Mouse (Mus musculus) heart, postnatal 10 days (tissue): ENCODE results near the gene Tlcd2. TPM values are rescaled to one million over a fixed set of nuclear protein-coding genes. Genes with fewer than 3 reads are reported as not detected.

Source experiments
- DNase-seq, 2 experiments: peaks; one replicate each; pipeline ENCODE4 v3.0.0; 2021
- intact Hi-C: fragments of 180-260 bp; cut with DNase I; formaldehyde crosslinking; loops from one replicate; pipeline ENCODE4 v1.15.1; 2025
- total RNA-seq, 2 experiments: library from RNA; stranded (reverse); gene quantifications; 2 replicates each; pipeline ENCODE4 v1.2.3; 2021

Tlcd2 gene
- total RNA-seq: 1 to 10 TPM; 8.1 to 9.3 TPM

- DNase-seq: peak; percentile 100
- intact Hi-C loops: loop anchor here (10.0 kb wide), 1 partner anchor 286 kb away; the partner anchor contains the start of gene Ovca2
Measured at GRCm38 (mm10) chr11:75460844-75461742, at the start of gene Tlcd2. Gene Tlcd2, plus strand, starts transcription at chr11:75461715.

- intact Hi-C loops: no loop called here
- DNase-seq: peak in 1 of 2 experiments; percentile 10
Measured at GRCm38 (mm10) chr11:75415096-75415495, 46.4 kb upstream of the Tlcd2 start.

GRCm38 (mm10) chr11:75415994-75416393 lies 45.5 kb upstream of the Tlcd2 start:
- DNase-seq: no peak
- intact Hi-C loops: no loop called here

GRCm38 (mm10) chr11:75420037-75420436 lies 41.5 kb upstream of the Tlcd2 start:
- intact Hi-C loops: no loop called here
- DNase-seq: no peak

GRCm38 (mm10) chr11:75420810-75421374 lies 40.6 kb upstream of the Tlcd2 start:
- intact Hi-C loops: no loop called here
- no peak for DNase-seq

- peak in 1 of 2 experiments; percentile 23 for DNase-seq
- intact Hi-C loops: no loop called here
Measured at GRCm38 (mm10) chr11:75421375-75422012, 40.0 kb upstream of the Tlcd2 start.

- intact Hi-C loops: no loop called here
- DNase-seq: no peak
Measured at GRCm38 (mm10) chr11:75422013-75422792, 39.3 kb upstream of the Tlcd2 start, which contains the start of gene Serpinf1. Gene Serpinf1, minus strand, starts transcription at chr11:75422701.

- intact Hi-C loops: no loop called here
- no peak for DNase-seq
Measured at GRCm38 (mm10) chr11:75423091-75423490, 38.4 kb upstream of the Tlcd2 start.

GRCm38 (mm10) chr11:75424033-75424432 lies 37.5 kb upstream of the Tlcd2 start:
- no peak for DNase-seq
- intact Hi-C loops: no loop called here

GRCm38 (mm10) chr11:75424459-75424858 lies 37.1 kb upstream of the Tlcd2 start:
- DNase-seq: no peak
- intact Hi-C loops: no loop called here

- DNase-seq: no peak
- intact Hi-C loops: no loop called here
Measured at GRCm38 (mm10) chr11:75429019-75429705, 32.4 kb upstream of the Tlcd2 start.

GRCm38 (mm10) chr11:75431307-75431706 lies 30.2 kb upstream of the Tlcd2 start:
- intact Hi-C loops: no loop called here
- no peak for DNase-seq

GRCm38 (mm10) chr11:75434138-75434537 lies 27.4 kb upstream of the Tlcd2 start:
- intact Hi-C loops: no loop called here

GRCm38 (mm10) chr11:75438194-75438593 lies 23.3 kb upstream of the Tlcd2 start:
- intact Hi-C loops: no loop called here
- DNase-seq: no peak

More at GRCm38 (mm10) chr11:75434138-75434537, 27.4 kb upstream of the Tlcd2 start:
- DNase-seq: no peak

GRCm38 (mm10) chr11:75438804-75439203 lies 22.7 kb upstream of the Tlcd2 start:
- no peak for DNase-seq
- intact Hi-C loops: no loop called here

GRCm38 (mm10) chr11:75439363-75439762 lies 22.2 kb upstream of the Tlcd2 start, which contains the start of gene Serpinf2:
Gene Serpinf2, minus strand, starts transcription at chr11:75439591.
- no peak for DNase-seq
- intact Hi-C loops: no loop called here

GRCm38 (mm10) chr11:75439951-75440350 lies 21.6 kb upstream of the Tlcd2 start:
- intact Hi-C loops: no loop called here
- no peak for DNase-seq

GRCm38 (mm10) chr11:75441034-75441433 lies 20.5 kb upstream of the Tlcd2 start:
- intact Hi-C loops: no loop called here
- no peak for DNase-seq

GRCm38 (mm10) chr11:75441601-75442000 lies 19.9 kb upstream of the Tlcd2 start:
- DNase-seq: no peak
- intact Hi-C loops: no loop called here

GRCm38 (mm10) chr11:75443711-75444110 lies 17.8 kb upstream of the Tlcd2 start:
- intact Hi-C loops: no loop called here
- no peak for DNase-seq
